ENCODE assay signal across 20 mouse cellular contexts in genomic region chr2:45356021-45356420, GRCm38 (mm10).
DNase-seq lines count a peak whose midpoint lies in the region; ATAC-seq and TF ChIP-seq lines count a peak whose summit lies in the region.
"Had no signal": no experiment of that assay in that cellular context is flagged by ENCODE, and none has a peak within 500 bp of the region (broad histone marks: within the 10 kb centered on the region; RNA-seq: fewer than 3 reads in every experiment).

No protein-coding gene starts in this region.

- H3K9me3 ChIP-seq in heart, embryonic 10.5 days, result no peaks in the 10 kb centered on the region
- H3K9me3 ChIP-seq in embryonic facial prominence, embryonic 12.5 days, result no peaks in the 10 kb centered on the region
- H3K9me3 ChIP-seq in embryonic facial prominence, embryonic 15.5 days (replicated peaks), result no peaks in the 10 kb centered on the region
- H3K9me3 ChIP-seq in forebrain, embryonic 15.5 days, result no peaks in the 10 kb centered on the region
- H3K9me3 ChIP-seq in midbrain, postnatal 0 days (ENCODE audit: low read length), result no peaks in the 10 kb centered on the region
- H3K9me3 ChIP-seq: heart, embryonic 13.5 days; hindbrain, embryonic 15.5 days; kidney, embryonic 15.5 days had no signal

- H3K4me1 ChIP-seq in heart, embryonic 10.5 days, result no peaks in the 10 kb centered on the region
- peaks cover 12% of the 10 kb centered on the region; the same call in 1 of the 2 replicates for H3K4me1 ChIP-seq in embryonic facial prominence, embryonic 12.5 days
- no peaks in the 10 kb centered on the region; the same call in 1 of the 2 replicates for H3K4me1 ChIP-seq in embryonic facial prominence, embryonic 15.5 days
- H3K4me1 ChIP-seq in forebrain, embryonic 15.5 days, result peaks cover 14% of the 10 kb centered on the region
- H3K4me1 ChIP-seq in midbrain, postnatal 0 days (ENCODE audit: insufficient read depth, low read length), result no peaks in the 10 kb centered on the region
- H3K4me1 ChIP-seq: heart, embryonic 13.5 days; hindbrain, embryonic 15.5 days; kidney, embryonic 15.5 days had no signal

- TF ChIP-seq CTCF in midbrain, postnatal 0 days (IDR thresholded peaks at IDR 0.05), result no peak

- peak overlapping the region; percentile 20; the same call in 1 of the 2 replicates for H3K4me2 ChIP-seq in embryonic facial prominence, embryonic 12.5 days (replicated peaks)
- H3K4me2 ChIP-seq in embryonic facial prominence, embryonic 15.5 days (replicated peaks), result peak overlapping the region; percentile 11; the same call in 1 of the 2 replicates
- H3K4me2 ChIP-seq in forebrain, embryonic 15.5 days (replicated peaks), result peak overlapping the region; percentile 32
- no peak overlapping the region for H3K4me2 ChIP-seq in midbrain, postnatal 0 days (ENCODE audit: low read depth, low read length, poor library complexity, severe bottlenecking)
- H3K4me2 ChIP-seq: heart, embryonic 13.5 days; hindbrain, embryonic 15.5 days; kidney, embryonic 15.5 days had no signal

- H3K27ac ChIP-seq in heart, embryonic 10.5 days, result no peak overlapping the region
- no peak overlapping the region for H3K27ac ChIP-seq in embryonic facial prominence, embryonic 12.5 days
- no peak overlapping the region for H3K27ac ChIP-seq in embryonic facial prominence, embryonic 15.5 days (replicated peaks)
- no peak overlapping the region for H3K27ac ChIP-seq in forebrain, embryonic 15.5 days (replicated peaks)
- H3K27ac ChIP-seq in midbrain, postnatal 0 days (ENCODE audit: low read depth, low read length), result no peak overlapping the region
- H3K27ac ChIP-seq: heart, adult 2 months; heart, embryonic 13.5 days; hindbrain, embryonic 15.5 days; kidney, embryonic 15.5 days had no signal

- whole genome bisulfite sequencing in heart, embryonic 10.5 days, result 91% methylated on average over 12 of the region's 12 CpGs
- WGBS in embryonic facial prominence, embryonic 12.5 days, result 51% methylated on average over 12 of the region's 12 CpGs
- 40% methylated on average over 12 of the region's 12 CpGs for WGBS in embryonic facial prominence, embryonic 15.5 days
- WGBS in forebrain, embryonic 15.5 days, result 26% methylated on average over 12 of the region's 12 CpGs
- WGBS in midbrain, postnatal 0 days, result 88% methylated on average over 12 of the region's 12 CpGs

- peak; percentile 62 for DNase-seq in heart, adult 11 months
- DNase-seq in heart, embryonic 10.5 days (ENCODE audit: low spot score), result no peak
- no peak for DNase-seq in midbrain, postnatal 0 days (ENCODE audit: low spot score)
- no peak for DNase-seq in embryo, embryonic 10 days (ENCODE audit: low spot score)
- DNase-seq in frontal cortex, postnatal 14 days (ENCODE audit: low spot score in 2 of 2), result no peak
- DNase-seq: adrenal gland, adult 2 months; adrenal gland, postnatal 25 days; cerebellum, adult 2 months; cerebellum, postnatal 14 days; heart, adult 2 months; heart, postnatal 36 days; kidney, adult 2 months had no signal

- no peaks in the 10 kb centered on the region for H3K36me3 ChIP-seq in heart, embryonic 10.5 days
- no peaks in the 10 kb centered on the region for H3K36me3 ChIP-seq in embryonic facial prominence, embryonic 12.5 days
- H3K36me3 ChIP-seq in embryonic facial prominence, embryonic 15.5 days, result no peaks in the 10 kb centered on the region
- no peaks in the 10 kb centered on the region for H3K36me3 ChIP-seq in forebrain, embryonic 15.5 days
- H3K36me3 ChIP-seq in midbrain, postnatal 0 days (ENCODE audit: insufficient read depth, low read length), result no peaks in the 10 kb centered on the region
- H3K36me3 ChIP-seq: heart, embryonic 13.5 days; hindbrain, embryonic 15.5 days; kidney, embryonic 15.5 days had no signal

- no peak for ATAC-seq in embryonic facial prominence, embryonic 12.5 days (ENCODE audit: insufficient number of reproducible peaks, insufficient read depth, low FRiP score, low TSS enrichment)
- no peak for ATAC-seq in embryonic facial prominence, embryonic 15.5 days (ENCODE audit: insufficient number of reproducible peaks, low FRiP score, low TSS enrichment, low read depth)
- peak; percentile 58 for ATAC-seq in forebrain, embryonic 15.5 days (replicated peaks)
- ATAC-seq in midbrain, postnatal 0 days (ENCODE audit: low FRiP score), result no peak
- ATAC-seq: intestine, embryonic 16.5 days had no signal

- no peak overlapping the region for H3K4me3 ChIP-seq in heart, embryonic 10.5 days
- H3K4me3 ChIP-seq in embryonic facial prominence, embryonic 12.5 days, result no peak overlapping the region
- H3K4me3 ChIP-seq in embryonic facial prominence, embryonic 15.5 days (replicated peaks), result no peak overlapping the region
- H3K4me3 ChIP-seq in forebrain, embryonic 15.5 days, result peak overlapping the region; percentile 14; the same call in 1 of the 2 replicates
- H3K4me3 ChIP-seq in midbrain, postnatal 0 days (ENCODE audit: low read depth, low read length), result no peak overlapping the region
- H3K4me3 ChIP-seq: heart, adult 2 months; heart, embryonic 13.5 days; hindbrain, embryonic 15.5 days; kidney, embryonic 15.5 days had no signal

- no peak overlapping the region for H3K9ac ChIP-seq in embryonic facial prominence, embryonic 12.5 days
- H3K9ac ChIP-seq in embryonic facial prominence, embryonic 15.5 days, result no peak overlapping the region
- H3K9ac ChIP-seq in forebrain, embryonic 15.5 days (replicated peaks), result no peak overlapping the region
- H3K9ac ChIP-seq in midbrain, postnatal 0 days (replicated peaks; ENCODE audit: low read length, poor library complexity, severe bottlenecking), result no peak overlapping the region
- H3K9ac ChIP-seq: heart, embryonic 13.5 days; hindbrain, embryonic 15.5 days; kidney, embryonic 15.5 days had no signal

- no peaks in the 10 kb centered on the region for H3K27me3 ChIP-seq in heart, embryonic 10.5 days (ENCODE audit: insufficient read depth, poor library complexity, severe bottlenecking)
- no peaks in the 10 kb centered on the region for H3K27me3 ChIP-seq in embryonic facial prominence, embryonic 12.5 days
- H3K27me3 ChIP-seq in embryonic facial prominence, embryonic 15.5 days, result no peaks in the 10 kb centered on the region
- H3K27me3 ChIP-seq in forebrain, embryonic 15.5 days, result no peaks in the 10 kb centered on the region
- H3K27me3 ChIP-seq in midbrain, postnatal 0 days (ENCODE audit: insufficient read depth, low read length), result no peaks in the 10 kb centered on the region
- H3K27me3 ChIP-seq: CH12.LX; heart, embryonic 13.5 days; hindbrain, embryonic 15.5 days; kidney, embryonic 15.5 days had no signal
